Mouse (Mus musculus): ENCODE data around the gene Macrod2.
A peak's percentile ranks its signal among the peaks of the same experiment; 100 is the strongest.

Macrod2 gene

DNA sequence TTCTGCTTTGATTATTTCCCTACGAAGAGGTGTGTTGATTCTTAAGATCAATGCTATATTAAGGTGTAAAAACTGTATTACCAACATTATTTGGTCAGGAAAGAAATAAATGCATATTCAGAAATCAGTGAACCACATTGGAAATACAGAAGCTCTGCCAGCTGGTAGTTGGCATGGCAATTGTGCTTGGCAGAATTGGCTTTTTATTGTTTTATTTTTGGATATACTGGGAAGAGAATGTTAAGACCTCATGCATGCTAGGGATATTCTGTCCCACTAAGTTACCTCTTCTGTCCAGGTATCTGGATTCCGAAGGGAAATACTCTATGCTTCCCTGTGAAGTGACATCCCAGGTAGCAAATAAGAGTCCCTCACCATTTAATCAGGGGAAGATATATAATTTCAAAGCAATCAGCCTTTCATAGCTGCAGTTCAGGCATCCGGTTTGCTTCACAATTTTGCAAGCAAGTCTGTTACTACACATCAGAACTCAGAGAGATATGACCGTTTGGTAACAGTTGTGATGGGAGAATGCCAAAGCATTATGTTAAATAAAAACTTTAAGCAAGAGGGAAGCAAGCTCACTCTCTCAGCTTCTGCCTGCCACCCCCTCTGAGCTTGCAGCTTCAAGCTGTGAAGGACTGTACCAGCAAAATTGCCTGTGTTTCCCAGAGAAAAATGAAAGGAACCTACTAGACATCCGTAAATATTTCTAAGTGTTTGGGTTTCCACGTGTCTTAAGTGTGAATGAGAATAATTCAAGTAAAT lies 1449.5 kb downstream of the Macrod2 start:
- no peak for DNase-seq (ENCODE audit: low read depth, low spot score)

DNA sequence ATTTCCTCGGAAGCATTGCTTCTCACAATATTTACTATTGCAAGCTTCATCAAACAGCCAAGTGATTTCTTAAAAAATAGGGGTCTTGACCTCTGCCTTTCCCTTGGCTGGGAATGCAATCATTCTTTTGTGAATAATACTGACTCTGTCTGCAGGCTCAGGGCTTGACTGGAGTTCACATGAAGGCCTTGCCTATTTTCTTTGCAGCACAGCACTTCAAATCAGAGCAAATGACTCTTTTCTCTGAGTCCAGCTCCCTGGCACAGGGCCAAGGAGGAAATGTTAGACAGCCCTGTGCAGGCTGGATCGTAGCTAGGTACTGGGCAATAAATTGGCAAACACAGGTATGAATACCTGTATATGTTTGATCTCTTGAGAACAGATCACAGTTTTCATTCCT lies 1464.1 kb downstream of the Macrod2 start:
- DNase-seq (ENCODE audit: low read depth, low spot score), result peak; percentile 23

DNA sequence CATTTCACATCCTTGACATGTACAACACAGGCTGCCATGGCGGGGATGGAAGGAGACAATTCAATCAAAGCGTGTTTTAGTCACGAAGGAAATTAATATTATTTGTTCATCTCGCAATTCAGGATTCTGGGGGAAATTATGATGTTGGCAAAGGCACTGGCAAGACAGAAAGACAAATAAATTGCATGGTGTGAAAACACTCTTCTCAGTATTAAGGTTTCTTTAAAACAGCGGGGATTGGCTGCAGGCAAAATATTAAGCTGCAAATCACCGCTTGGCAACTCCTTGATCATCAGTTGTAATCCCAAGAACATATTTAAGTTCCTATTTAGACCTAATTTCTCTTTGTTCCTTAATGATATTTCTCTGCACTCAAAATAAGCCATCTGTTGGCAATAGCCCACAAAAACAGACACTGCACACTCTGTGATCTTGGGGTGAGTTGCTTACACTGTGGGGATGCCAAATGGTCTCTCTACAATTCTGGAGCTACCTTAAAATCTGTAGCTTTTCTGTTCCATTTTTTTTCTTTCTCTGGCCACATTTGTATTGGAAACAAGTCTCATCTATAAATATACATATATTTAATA lies 1466.7 kb downstream of the Macrod2 start:
- DNase-seq (ENCODE audit: low read depth, low spot score), result no peak

DNA sequence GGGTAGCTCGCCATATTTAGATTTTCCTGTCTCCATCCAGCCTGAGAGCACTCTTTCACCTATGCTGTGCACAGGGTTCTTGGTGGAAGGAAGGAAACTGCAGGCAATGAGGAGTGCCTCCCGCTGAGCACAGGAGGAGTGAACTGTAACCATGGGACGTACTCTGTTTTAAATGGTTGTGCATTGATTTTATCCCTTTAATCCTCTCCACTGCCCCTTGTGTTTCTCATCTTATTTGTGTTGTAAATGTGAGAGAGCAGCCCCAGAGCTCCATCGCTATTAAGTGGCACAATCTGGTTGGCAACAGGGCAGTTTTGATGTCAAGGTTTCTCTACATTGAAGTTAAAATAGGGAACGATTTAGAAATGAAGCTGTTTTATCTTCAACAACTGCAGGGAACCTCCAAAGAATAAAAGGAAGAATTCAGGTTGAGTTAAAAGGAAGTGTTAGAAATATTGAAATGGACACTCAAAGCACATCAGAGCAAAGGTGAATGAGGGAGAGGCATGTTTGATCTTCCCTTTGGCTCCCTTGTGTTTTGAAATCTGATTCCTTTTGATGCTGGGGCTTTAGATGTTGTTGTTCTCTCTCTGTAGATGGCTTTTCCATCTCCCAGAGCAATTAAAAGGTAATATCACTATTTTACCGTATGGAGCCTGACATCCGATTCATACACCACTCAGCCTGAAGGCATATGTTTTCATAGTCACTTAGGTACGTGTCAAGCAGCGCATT lies 1467.6 kb downstream of the Macrod2 start:
- no peak for DNase-seq (ENCODE audit: low read depth, low spot score)

DNA sequence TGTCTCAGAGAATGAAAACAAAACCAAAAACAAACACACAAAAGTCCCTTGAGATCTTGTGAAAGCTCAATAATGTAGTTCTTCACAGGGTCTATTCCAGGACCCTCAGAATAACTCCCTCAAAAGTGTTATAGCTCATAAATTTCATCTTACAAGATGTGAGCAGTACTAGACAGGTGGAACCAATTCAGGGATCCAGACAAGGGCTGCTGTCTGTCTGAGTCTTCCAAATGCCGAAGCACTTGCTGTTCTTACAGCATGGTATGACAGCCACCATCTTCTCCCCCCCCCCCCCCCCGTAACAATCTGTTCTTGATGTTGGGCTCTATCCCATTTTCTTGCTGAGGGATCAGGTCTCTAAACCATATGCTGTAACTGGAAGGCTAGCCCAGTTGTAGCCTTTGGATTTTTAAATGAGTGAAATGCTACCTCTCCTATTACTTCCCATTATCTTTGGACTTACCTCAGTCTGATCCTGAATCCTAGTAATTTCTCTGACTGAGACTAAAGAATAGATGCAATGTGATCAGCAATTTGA lies 1468.6 kb downstream of the Macrod2 start:
- DNase-seq (ENCODE audit: low read depth, low spot score), result no peak

DNA sequence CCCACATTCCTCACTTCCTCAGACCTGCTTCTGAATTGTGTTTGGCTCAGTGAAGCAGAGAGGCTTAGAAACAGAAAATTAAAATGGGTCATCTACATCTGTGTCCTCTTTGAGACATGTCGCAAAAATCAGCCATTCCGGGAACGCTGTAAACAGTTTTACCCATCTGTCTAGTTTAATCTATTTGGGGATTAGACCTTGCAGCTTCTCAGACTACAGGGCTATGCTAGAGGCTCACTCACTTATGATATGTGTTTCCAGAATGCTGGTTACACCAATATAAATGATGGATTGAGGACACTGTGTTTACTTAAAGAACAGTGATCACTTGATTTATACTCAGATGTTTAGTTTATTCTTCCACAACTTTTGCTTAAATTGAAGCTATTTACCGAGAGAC lies 1475.8 kb downstream of the Macrod2 start:
- no peak for DNase-seq (ENCODE audit: low read depth, low spot score)

DNA sequence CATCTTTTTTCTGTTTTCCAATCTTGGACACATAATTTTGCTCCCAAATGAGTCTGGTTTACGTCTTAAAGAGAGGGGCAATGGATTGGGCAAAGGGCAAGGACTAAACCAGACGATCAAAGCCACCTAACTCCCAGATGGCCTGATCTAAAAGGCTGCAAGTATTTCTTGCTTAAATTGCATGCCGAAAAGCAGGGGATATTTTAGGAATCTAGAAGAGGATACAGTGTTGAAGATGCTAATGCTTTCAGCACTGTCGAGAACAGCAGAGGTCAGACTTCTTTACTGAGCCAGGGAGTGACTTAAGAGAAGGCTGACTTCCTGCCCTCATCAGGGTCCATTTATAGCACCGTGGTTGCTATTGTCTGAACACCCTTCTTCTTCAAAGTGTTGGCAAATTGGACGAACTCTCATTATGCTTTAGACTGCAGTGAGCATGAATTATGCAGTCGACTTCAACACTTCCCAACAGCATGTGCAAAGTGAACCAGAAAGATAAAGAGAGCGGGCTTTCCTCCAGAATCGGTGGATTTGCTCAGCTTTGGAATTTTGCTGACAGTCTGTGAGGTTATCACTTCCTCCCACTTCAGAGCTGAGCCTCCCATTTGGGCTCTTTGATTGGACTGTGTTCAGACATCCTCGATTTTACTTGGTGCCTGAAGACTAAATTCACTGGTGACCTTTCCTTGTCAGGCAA lies 1481.2 kb downstream of the Macrod2 start:
- DNase-seq (ENCODE audit: low read depth, low spot score), result no peak

DNA sequence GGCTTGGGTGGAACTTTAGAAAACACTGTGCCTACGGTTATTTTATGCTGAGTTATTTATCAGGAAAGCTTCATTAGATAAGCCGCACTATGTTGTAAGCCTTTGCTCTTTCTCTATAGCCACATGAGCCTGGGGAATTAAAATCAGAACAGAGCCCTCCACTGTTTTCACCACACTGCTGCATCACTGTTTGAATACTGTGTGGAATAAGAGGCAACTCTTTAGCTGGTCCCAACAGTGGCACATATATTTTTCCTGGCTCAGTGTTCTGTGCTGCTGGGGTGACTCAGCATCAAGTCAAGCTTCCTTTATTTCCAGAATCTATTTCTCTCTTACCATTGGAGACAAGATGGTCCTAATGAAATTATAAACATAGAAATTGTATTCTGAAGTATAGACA lies 1481.8 kb downstream of the Macrod2 start:
- no peak for DNase-seq (ENCODE audit: low read depth, low spot score)

DNA sequence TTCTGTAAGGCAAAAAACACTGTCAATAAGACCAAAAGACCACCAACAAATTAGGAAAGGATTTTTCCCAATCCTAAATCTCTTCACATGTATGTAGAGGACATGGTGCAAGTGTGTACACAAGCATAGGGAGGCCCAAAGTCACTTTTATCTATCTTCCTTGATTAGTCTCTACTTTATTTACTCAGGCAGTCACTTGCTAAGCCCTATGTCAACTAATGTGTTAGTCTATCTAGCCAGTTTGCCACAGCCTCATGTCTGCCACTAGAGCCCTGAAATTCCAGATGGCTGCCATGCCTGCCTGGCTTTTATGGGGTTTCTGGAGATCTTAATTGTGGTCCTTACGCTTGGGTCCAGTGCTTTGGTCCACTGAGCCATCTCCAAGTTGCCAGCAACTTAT lies 1483.4 kb downstream of the Macrod2 start:
- DNase-seq (ENCODE audit: low read depth, low spot score), result no peak

DNA sequence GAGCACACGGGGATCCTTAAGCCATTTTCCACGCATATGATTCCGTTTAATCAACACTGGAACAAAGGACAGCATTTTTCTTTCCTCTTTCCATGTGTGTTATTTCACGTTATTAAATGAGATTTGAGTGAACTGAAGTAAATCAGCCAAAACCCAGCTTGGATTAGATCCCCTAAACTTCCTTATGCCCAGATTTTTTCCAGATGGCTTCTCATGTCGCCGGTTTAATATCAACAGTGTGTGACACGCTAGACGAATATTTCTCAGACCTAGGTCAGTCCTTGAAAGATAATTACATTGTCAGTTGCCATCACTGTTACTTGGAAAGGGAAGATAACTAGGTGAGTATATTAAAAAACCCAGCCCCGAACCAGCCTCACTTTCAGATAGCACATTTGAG lies 1484.6 kb downstream of the Macrod2 start:
- DNase-seq (ENCODE audit: low read depth, low spot score), result no peak

DNA sequence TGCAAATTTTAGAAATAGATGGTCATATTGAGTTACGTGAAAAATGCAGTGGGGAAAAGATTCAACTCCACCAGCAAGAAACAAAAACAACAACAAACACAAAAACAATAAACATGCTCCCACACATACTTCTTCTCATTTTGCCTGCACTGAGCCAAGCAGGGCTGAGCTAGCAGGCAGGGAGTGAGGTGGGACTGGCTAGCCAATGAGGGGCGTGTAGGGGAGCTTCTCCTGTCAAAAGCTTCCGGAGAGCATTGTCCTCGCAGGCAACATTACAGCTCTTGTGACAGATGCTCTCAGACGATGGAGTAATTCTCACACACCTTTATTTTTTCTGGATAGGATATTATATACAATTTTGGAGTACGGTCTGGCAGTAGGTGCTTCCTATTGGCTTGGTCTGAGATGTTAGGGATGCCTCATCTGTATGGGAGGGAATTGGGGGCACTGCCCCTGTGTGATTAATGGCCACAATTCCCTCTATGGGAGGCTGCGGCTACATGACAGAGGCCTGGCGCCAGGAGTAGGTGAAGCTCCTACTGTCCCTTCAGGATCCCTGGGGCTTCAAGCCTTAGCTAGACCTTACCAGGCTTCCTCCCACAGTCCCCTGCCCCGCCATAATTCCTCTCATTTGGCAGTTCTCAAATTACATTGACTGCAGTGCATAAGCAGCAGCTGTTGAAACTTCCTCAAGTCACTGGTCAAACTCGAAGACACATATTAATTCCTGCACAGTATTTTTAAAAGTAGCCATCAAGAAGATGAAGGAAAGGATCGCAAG lies 1491.8 kb downstream of the Macrod2 start:
- DNase-seq (ENCODE audit: low read depth, low spot score), result no peak

DNA sequence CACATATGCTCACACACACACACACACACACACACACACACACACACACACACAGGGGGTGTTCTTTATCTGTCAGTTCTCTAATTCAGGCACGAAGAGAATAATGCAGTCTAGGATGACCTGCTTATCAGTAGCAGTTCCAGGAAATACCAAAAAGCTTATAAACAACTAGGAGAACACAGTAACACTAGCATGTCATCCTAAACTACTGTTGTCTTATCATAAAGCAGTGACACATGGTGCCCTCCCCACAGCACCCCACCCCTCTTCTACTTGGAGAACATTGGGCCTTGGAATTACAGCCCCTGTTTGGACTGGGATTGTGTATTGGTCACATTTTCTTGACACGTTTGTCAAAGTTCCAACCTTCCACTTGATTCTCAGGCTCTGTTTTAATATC lies 1494.4 kb downstream of the Macrod2 start:
- DNase-seq (ENCODE audit: low read depth, low spot score), result no peak

DNA sequence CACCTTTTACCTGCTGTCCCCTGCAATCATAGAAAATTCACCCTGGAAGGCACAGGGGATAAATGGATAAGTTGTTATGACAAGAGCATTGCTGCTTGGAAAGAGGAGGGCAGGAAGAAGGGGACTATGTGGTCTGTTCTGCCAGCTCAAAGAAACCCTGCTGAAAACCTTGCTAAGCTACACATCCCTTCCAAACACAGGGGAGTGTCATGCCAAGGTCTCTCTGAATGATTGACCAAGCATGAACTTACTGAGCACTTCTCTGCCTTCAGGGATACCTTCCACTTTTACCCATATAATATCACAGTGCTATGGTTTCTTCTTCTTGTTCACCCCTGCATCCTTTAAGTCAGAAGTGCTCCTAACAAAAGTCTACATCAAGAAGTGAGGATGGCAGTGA lies 1502.8 kb downstream of the Macrod2 start:
- no peak for DNase-seq (ENCODE audit: low read depth, low spot score)

DNA sequence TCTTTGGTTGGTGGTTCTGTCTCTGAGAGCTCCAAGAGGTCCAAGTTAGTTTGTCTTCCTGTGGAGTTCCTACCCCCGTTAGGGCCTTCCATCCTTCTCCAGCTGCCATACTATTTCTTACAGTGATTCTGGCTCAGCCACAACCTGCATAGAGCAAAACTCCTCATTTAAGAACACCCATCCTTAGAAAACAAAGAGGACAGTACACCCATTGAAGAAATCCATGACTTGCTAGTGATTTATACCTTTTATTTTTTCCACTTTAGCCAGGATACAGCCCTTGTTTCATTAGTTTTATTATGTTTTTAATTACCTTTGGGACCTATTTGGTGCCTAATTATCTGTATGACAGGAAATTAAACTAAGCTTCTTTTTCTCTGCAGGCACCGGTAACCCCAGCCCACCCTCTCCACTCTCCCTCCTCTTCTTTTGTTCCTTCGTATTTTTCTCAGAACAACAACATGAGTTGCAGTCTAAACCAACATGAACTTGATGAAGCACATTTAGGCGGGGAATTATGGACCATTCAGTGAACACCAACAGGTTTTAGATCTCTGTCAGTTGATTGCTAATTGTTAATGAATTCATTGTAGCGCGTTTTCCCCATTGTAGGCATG lies 1516.8 kb downstream of the Macrod2 start:
- no peak for DNase-seq (ENCODE audit: low read depth, low spot score)

DNA sequence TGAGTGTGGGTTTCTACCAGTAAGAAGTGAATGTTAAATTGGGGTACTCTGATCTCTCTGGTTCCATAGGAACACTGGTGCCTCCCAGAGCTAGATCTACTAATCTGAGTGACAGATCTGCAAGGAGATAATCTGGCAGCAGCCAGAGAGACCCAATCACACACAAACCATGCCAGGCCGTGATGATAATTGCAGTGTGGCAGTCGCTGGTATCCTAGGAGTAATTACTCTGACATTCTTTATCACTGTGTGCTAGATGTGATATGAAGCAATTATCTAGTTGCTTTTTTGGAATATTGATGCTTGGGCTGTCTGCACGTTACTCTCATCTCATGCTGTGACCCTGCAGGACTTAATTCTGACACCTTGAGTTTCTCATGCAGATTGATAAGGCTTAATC lies 1518.4 kb downstream of the Macrod2 start:
- DNase-seq (ENCODE audit: low read depth, low spot score), result no peak

DNA sequence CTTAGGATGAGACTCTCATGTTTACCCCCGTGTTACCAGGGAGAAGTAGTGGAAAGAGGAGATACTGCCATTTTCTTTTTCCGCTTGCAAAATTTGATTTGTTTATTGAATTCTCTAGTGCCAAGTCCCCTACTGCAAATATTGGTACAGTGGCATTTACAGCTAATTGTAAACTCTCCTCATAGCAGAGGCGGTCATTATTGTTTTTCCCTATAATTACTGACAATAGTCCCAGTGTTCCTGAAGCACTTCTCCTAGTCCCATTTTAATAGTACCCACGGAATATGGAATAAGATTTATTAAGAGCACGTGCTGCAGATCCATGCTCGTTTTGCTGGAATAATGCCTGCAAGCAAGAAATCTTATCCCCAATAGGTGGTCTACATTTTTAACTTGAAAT lies 1518.8 kb downstream of the Macrod2 start:
- DNase-seq (ENCODE audit: low read depth, low spot score), result no peak

DNA sequence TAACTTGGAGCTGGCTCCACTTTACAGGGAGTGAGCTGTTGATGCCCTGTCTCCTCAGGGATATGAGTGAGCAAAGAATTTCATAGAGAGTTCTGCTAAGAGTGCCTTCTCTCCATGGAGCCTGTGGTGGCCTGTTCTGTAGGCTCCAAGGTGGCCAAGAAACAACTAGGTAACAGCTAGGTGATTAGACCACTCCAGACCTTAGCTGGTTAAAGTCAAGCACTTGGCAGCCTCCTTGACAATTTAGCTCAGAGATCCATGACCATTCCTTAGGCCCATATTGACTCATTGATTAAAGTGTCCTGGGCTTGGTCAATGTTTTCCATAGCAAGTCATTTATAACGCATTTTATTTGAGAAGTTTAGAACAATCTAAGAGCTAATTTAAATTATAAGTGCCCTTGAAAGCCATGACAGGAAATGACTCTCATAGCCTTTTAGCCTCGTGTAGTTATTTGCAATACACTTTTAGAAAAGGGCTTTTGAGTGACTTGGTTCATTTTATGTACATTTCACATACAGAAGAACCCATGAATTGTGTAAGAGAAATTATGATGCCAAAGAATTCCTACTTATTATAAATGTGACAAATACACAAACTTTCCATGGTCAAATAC lies 1525.4 kb downstream of the Macrod2 start:
- DNase-seq (ENCODE audit: low read depth, low spot score), result no peak

DNA sequence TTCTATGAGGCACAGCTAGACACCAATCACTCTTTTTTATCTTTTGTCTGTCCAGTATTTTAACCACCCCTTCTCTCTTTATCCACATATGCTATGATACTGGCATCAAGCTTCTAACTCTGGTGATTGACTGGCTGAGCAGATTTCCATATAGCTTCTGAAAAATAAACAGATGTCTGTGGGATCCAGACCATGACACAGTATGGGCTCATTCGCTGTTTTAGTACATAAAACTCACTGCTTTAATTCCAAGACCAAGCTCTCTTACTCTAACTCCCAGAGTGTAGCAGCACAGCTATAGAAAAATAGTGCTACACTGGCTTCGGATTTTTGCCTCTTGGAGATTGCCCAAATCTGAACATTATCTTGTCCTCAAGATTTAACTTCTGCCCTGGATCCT lies 1540.0 kb downstream of the Macrod2 start:
- no peak for DNase-seq (ENCODE audit: low read depth, low spot score)

DNA sequence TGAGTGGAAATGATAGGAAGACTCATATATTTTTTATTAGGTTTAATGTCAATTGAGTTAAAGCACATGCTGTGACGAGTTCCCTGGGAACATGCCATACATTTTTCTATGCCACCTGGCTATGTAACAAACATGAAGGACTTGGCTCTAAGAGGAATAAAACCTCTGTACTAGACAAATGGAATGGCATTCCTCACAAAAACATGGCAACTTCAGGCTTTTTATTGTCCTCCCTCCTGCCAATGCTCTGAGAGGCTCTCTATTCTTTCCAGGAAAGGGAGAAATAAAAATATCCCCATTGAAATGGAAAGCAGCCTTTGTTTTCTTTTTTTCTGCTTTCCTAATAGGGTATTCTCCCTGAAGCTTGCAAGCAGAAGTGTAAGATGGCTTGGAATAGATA lies 1559.7 kb downstream of the Macrod2 start:
- DNase-seq (ENCODE audit: low read depth, low spot score), result no peak

DNA sequence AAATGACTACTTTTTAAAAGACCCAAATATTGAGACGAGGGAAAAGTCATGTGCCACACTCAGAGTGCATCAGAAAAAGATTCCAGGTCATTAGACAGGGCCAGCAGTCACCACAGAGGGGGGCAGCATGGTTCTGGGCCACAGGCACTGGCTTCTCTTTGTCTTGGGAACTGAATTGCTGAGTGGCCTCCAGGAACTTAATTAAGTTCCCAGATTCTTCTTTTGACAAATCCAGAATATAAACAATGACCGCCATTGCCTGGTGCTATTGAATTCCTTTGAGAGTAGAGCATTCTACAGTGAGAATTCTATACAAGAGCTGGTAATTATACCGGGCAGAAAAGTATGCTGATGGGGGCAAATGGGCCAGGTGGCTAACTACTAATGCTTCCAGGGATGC lies 1560.1 kb downstream of the Macrod2 start:
- no peak for DNase-seq (ENCODE audit: low read depth, low spot score)

All from embryo, embryonic 11.5 days (tissue).